ENCODE assay signal across 9 mouse cellular contexts in the genomic region with DNA sequence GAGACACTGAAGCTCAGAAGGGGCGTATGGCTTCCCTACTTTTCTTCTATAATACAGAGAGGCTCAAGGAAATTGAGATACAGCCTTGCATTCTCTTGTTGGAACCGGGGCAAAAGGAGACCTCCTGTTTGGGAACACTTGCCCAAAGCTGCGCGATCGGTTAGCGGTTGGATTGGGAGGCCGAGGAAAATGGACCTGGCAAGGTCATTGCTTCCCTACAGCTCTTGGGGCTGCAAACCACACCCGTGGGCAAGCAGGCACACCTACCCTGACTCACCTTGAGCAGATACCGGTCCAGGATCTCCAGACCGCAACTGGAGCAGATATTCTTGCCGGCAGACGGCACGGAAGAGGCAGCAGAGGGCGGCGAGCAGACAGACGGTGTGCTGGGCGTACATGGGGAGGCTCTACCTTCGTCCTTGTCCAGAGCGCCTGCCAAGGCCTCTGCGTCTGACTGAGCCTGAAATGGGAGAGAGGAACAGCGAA. TPM values are rescaled to one million over a fixed set of nuclear protein-coding genes. Genes with fewer than 3 reads are reported as not detected.
DNase-seq lines count a peak whose midpoint lies in the region; ATAC-seq lines count a peak whose summit lies in the region.
"Had no signal": no experiment of that assay in that cellular context is flagged by ENCODE, and none has a peak within 500 bp of the region (broad histone marks: within the 10 kb centered on the region; RNA-seq: fewer than 3 reads in every experiment).

No protein-coding gene starts in this region.

- H3K27ac ChIP-seq in heart, embryonic 15.5 days, result no peak overlapping the region
- peak overlapping the region; percentile 91 for H3K27ac ChIP-seq in embryonic facial prominence, embryonic 10.5 days (replicated peaks)
- no peak overlapping the region for H3K27ac ChIP-seq in hindbrain, embryonic 11.5 days (ENCODE audit: low read depth, low read length)
- no peak overlapping the region for H3K27ac ChIP-seq in midbrain, embryonic 13.5 days

- no peak for ATAC-seq in heart, embryonic 15.5 days (replicated peaks; ENCODE audit: insufficient number of reproducible peaks, insufficient read depth, low FRiP score, low read depth)
- no peak for ATAC-seq in hindbrain, embryonic 11.5 days (ENCODE audit: low FRiP score)
- ATAC-seq in midbrain, embryonic 13.5 days, result no peak

- no peaks in the 10 kb centered on the region for H3K9me3 ChIP-seq in heart, embryonic 15.5 days (replicated peaks)
- H3K9me3 ChIP-seq in embryonic facial prominence, embryonic 10.5 days, result no peaks in the 10 kb centered on the region
- no peaks in the 10 kb centered on the region for H3K9me3 ChIP-seq in hindbrain, embryonic 11.5 days (ENCODE audit: control insufficient read depth, low read length)
- no peaks in the 10 kb centered on the region for H3K9me3 ChIP-seq in midbrain, embryonic 13.5 days
- H3K9me3 ChIP-seq: G1E had no signal

- 4% methylated on average over 21 of the region's 21 CpGs for WGBS in heart, embryonic 15.5 days
- WGBS in embryonic facial prominence, embryonic 10.5 days, result under 1% methylated on average over 21 of the region's 21 CpGs
- 2% methylated on average over 21 of the region's 21 CpGs for WGBS in hindbrain, embryonic 11.5 days
- under 1% methylated on average over 21 of the region's 21 CpGs for WGBS in midbrain, embryonic 13.5 days

- no peak for DNase-seq in heart, postnatal 4 days
- DNase-seq in embryonic facial prominence, embryonic 10.5 days (ENCODE audit: low spot score), result no peak
- DNase-seq in hindbrain, embryonic 11.5 days (ENCODE audit: low spot score), result peak; percentile 51
- no peak for DNase-seq in frontal cortex, postnatal 36 days (ENCODE audit: low spot score in 2 of 2)
- no peak for DNase-seq in layer of hippocampus, adult 11-12 months (ENCODE audit: low spot score)
- DNase-seq in T-cell, adult 2 months (ENCODE audit: low spot score), result no peak

- peaks cover 40% of the 10 kb centered on the region for H3K4me1 ChIP-seq in heart, embryonic 15.5 days (replicated peaks)
- H3K4me1 ChIP-seq in embryonic facial prominence, embryonic 10.5 days, result peaks cover 66% of the 10 kb centered on the region
- peaks cover 14% of the 10 kb centered on the region for H3K4me1 ChIP-seq in hindbrain, embryonic 11.5 days (replicated peaks; ENCODE audit: control insufficient read depth, insufficient read depth, low read length)
- peaks cover 34% of the 10 kb centered on the region for H3K4me1 ChIP-seq in midbrain, embryonic 13.5 days (replicated peaks)

- H3K4me2 ChIP-seq in heart, embryonic 15.5 days, result peak overlapping the region; percentile 92
- peak overlapping the region; percentile 31 for H3K4me2 ChIP-seq in hindbrain, embryonic 11.5 days (replicated peaks; ENCODE audit: low read depth, low read length)
- H3K4me2 ChIP-seq in midbrain, embryonic 13.5 days (replicated peaks), result peak overlapping the region; percentile 68; the same call in 1 of the 2 replicates

- peak overlapping the region; percentile 55 for H3K4me3 ChIP-seq in heart, embryonic 15.5 days
- peak overlapping the region; percentile 70 for H3K4me3 ChIP-seq in embryonic facial prominence, embryonic 10.5 days
- no peak overlapping the region for H3K4me3 ChIP-seq in hindbrain, embryonic 11.5 days (ENCODE audit: low read depth, low read length)
- peak overlapping the region; percentile 40 for H3K4me3 ChIP-seq in midbrain, embryonic 13.5 days (replicated peaks)

- H3K36me3 ChIP-seq in heart, embryonic 15.5 days, result no peaks in the 10 kb centered on the region
- H3K36me3 ChIP-seq in embryonic facial prominence, embryonic 10.5 days (replicated peaks), result 0 out of 2 replicates have a peak, but pooled peaks cover 3% of the 10 kb centered on the region
- no peaks in the 10 kb centered on the region for H3K36me3 ChIP-seq in hindbrain, embryonic 11.5 days (ENCODE audit: control insufficient read depth, insufficient read depth, low read length)
- H3K36me3 ChIP-seq in midbrain, embryonic 13.5 days, result no peaks in the 10 kb centered on the region
- H3K36me3 ChIP-seq: G1E had no signal

- H3K9ac ChIP-seq in heart, embryonic 15.5 days, result no peak overlapping the region
- no peak overlapping the region for H3K9ac ChIP-seq in hindbrain, embryonic 11.5 days (ENCODE audit: low read depth, low read length)
- H3K9ac ChIP-seq in midbrain, embryonic 13.5 days (replicated peaks), result peak overlapping the region; percentile 16; the same call in 1 of the 2 replicates

- H3K27me3 ChIP-seq in heart, embryonic 15.5 days, result peaks cover 100% of the 10 kb centered on the region
- peaks cover 100% of the 10 kb centered on the region for H3K27me3 ChIP-seq in embryonic facial prominence, embryonic 10.5 days (replicated peaks; ENCODE audit: low read depth, poor library complexity, severe bottlenecking)
- H3K27me3 ChIP-seq in hindbrain, embryonic 11.5 days (ENCODE audit: control insufficient read depth, insufficient read depth, low read length), result peaks cover 99% of the 10 kb centered on the region
- H3K27me3 ChIP-seq in midbrain, embryonic 13.5 days, result peaks cover 100% of the 10 kb centered on the region

RNA-seq across cellular contexts. Expression of a gene that starts 2.1 kb away (rescaled TPM):
- polyA plus RNA-seq in heart, embryonic 15.5 days (2015; fragmentation: Nextera tagmentation; extraction: Ambion mirVana), result 1.5 and 2.2 TPM in 2 replicates
- total RNA-seq in heart, postnatal 4 days (2021), result 1 to 10 TPM; 6.7 to 8.6 TPM
- 13.5 and 16.1 TPM in 2 replicates for polyA plus RNA-seq in embryonic facial prominence, embryonic 10.5 days (2016; fragmentation: Nextera tagmentation; extraction: Ambion mirVana)
- 0.93 and 1.3 TPM in 2 replicates for polyA plus RNA-seq in hindbrain, embryonic 11.5 days (2014; fragmentation: Nextera tagmentation; extraction: Ambion mirVana)
- polyA plus RNA-seq in midbrain, embryonic 13.5 days (2015; fragmentation: Nextera tagmentation; extraction: Ambion mirVana), result 3.0 and 3.6 TPM in 2 replicates
- polyA plus RNA-seq: G1E had no signal

RNA-seq across cellular contexts. Expression of a gene that starts 33.1 kb away (rescaled TPM):
- 32.4 and 38.6 TPM in 2 replicates for polyA plus RNA-seq in heart, embryonic 15.5 days (2015; fragmentation: Nextera tagmentation; extraction: Ambion mirVana)
- total RNA-seq in heart, postnatal 4 days (2021), result 10 to 100 TPM; 37.3 to 39.1 TPM
- 30.6 and 34.1 TPM in 2 replicates for polyA plus RNA-seq in embryonic facial prominence, embryonic 10.5 days (2016; fragmentation: Nextera tagmentation; extraction: Ambion mirVana)
- 29.7 and 35.9 TPM in 2 replicates for polyA plus RNA-seq in hindbrain, embryonic 11.5 days (2014; fragmentation: Nextera tagmentation; extraction: Ambion mirVana)
- polyA plus RNA-seq in midbrain, embryonic 13.5 days (2015; fragmentation: Nextera tagmentation; extraction: Ambion mirVana), result 23.0 and 24.5 TPM in 2 replicates

RNA-seq across cellular contexts. Expression of a gene that starts 33.5 kb away (rescaled TPM):
- 62.6 and 63.6 TPM in 2 replicates for polyA plus RNA-seq in heart, embryonic 15.5 days (2015; fragmentation: Nextera tagmentation; extraction: Ambion mirVana)
- 10 to 100 TPM; 41.4 to 42.7 TPM for total RNA-seq in heart, postnatal 4 days (2021)
- 83.8 and 88.6 TPM in 2 replicates for polyA plus RNA-seq in embryonic facial prominence, embryonic 10.5 days (2016; fragmentation: Nextera tagmentation; extraction: Ambion mirVana)
- 121 and 131 TPM in 2 replicates for polyA plus RNA-seq in hindbrain, embryonic 11.5 days (2014; fragmentation: Nextera tagmentation; extraction: Ambion mirVana)
- 159 and 168 TPM in 2 replicates for polyA plus RNA-seq in midbrain, embryonic 13.5 days (2015; fragmentation: Nextera tagmentation; extraction: Ambion mirVana)

RNA-seq across cellular contexts. Expression of a gene that starts 53.9 kb away (rescaled TPM):
- 0.24 and 0.34 TPM in 2 replicates for polyA plus RNA-seq in heart, embryonic 15.5 days (2015; fragmentation: Nextera tagmentation; extraction: Ambion mirVana)
- not detected for total RNA-seq in heart, postnatal 4 days (2021)
- 0.29 and 0.74 TPM in 2 replicates for polyA plus RNA-seq in embryonic facial prominence, embryonic 10.5 days (2016; fragmentation: Nextera tagmentation; extraction: Ambion mirVana)
- polyA plus RNA-seq in hindbrain, embryonic 11.5 days (2014; fragmentation: Nextera tagmentation; extraction: Ambion mirVana), result 3.6 and 4.0 TPM in 2 replicates
- polyA plus RNA-seq in midbrain, embryonic 13.5 days (2015; fragmentation: Nextera tagmentation; extraction: Ambion mirVana), result 1.1 and 1.2 TPM in 2 replicates
- polyA plus RNA-seq: G1E had no signal

RNA-seq across cellular contexts. Expression of a gene that starts 53.9 kb away (rescaled TPM):
- polyA plus RNA-seq in heart, embryonic 15.5 days (2015; fragmentation: Nextera tagmentation; extraction: Ambion mirVana), result 411 and 477 TPM in 2 replicates
- total RNA-seq in heart, postnatal 4 days (2021), result 100 to 1,000 TPM; 487 to 501 TPM
- 203 and 215 TPM in 2 replicates for polyA plus RNA-seq in embryonic facial prominence, embryonic 10.5 days (2016; fragmentation: Nextera tagmentation; extraction: Ambion mirVana)
- 196 and 198 TPM in 2 replicates for polyA plus RNA-seq in hindbrain, embryonic 11.5 days (2014; fragmentation: Nextera tagmentation; extraction: Ambion mirVana)
- 238 and 239 TPM in 2 replicates for polyA plus RNA-seq in midbrain, embryonic 13.5 days (2015; fragmentation: Nextera tagmentation; extraction: Ambion mirVana)

Comparison
In these comparisons a context has a peak if more than half of its experiments do, and no peak if none do; other contexts are left out.
1. H3K4me2 ChIP-seq: peak in every context shown above with its lines; median percentile 92 in heart, embryonic 15.5 days; 68 in midbrain, embryonic 13.5 days; 31 in hindbrain, embryonic 11.5 days.